In the genomic region with DNA sequence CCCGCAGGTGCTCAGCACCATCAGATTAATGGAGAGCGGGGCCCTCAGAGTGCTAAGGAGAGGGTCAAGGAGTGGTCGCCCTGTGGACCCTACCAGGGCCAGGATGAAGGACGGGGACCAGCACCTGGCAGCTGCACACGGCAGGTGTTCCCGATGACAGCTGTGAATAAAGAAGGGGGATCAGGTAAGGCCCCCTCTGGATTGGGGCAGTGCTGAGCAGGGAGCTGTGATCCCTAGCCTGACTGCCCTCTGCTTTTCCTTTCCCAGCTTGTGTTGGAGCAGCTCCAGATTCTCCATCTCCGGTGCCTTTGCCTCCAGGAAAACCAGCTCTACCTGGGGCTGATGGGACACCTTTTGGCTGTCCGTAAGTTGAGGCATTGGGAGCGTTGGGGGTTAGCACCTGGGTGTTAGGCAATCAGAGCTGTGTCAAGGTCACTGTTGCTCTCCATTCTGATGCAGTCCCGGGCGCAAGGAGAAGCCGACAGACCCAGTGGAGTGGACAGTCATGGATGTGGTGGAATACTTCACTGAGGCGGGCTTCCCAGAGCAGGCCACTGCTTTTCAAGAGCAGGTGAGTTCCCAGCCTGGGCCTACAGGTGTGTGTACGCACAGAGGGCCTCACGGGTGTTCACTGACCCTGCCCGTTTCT, we compare ENCODE assay signal across 8 mouse cellular contexts. TPM values are rescaled to one million over a fixed set of nuclear protein-coding genes. Genes with fewer than 3 reads are reported as not detected.
DNase-seq lines count a peak whose midpoint lies in the region; ATAC-seq lines count a peak whose summit lies in the region.

No protein-coding gene starts in this region.

- H3K36me3 ChIP-seq in neural tube, embryonic 11.5 days (ENCODE audit: control insufficient read depth, insufficient read depth, low read length) = peaks cover 2% of the 10 kb centered on the region
- peaks cover 24% of the 10 kb centered on the region for H3K36me3 ChIP-seq in kidney, embryonic 16.5 days (ENCODE audit: insufficient read depth, low read length)
- H3K36me3 ChIP-seq in neural tube, embryonic 15.5 days = peaks cover 16% of the 10 kb centered on the region

- no peak overlapping the region for H3K27ac ChIP-seq in neural tube, embryonic 11.5 days (ENCODE audit: low read depth, low read length)
- 0 out of 2 replicates have a peak overlapping the region, but pooled peaks have one; percentile 7 for H3K27ac ChIP-seq in kidney, embryonic 16.5 days (ENCODE audit: low read length)
- peak overlapping the region; percentile 81; the same call in 1 of the 2 replicates for H3K27ac ChIP-seq in neural tube, embryonic 15.5 days (replicated peaks)

- peak overlapping the region; percentile 83 for H3K4me3 ChIP-seq in neural tube, embryonic 11.5 days (ENCODE audit: low read depth, low read length)
- peak overlapping the region; percentile 78 for H3K4me3 ChIP-seq in kidney, embryonic 16.5 days (ENCODE audit: low read length)
- H3K4me3 ChIP-seq in neural tube, embryonic 15.5 days (replicated peaks) = peak overlapping the region; percentile 82

- peak overlapping the region; percentile 80 for H3K4me2 ChIP-seq in neural tube, embryonic 11.5 days (ENCODE audit: low read depth)
- H3K4me2 ChIP-seq in kidney, embryonic 16.5 days (replicated peaks; ENCODE audit: low read depth, low read length) = peak overlapping the region; percentile 83
- peak overlapping the region; percentile 91 for H3K4me2 ChIP-seq in neural tube, embryonic 15.5 days

- H3K4me1 ChIP-seq in neural tube, embryonic 11.5 days (ENCODE audit: control insufficient read depth, insufficient read depth, low read length) = peaks cover 17% of the 10 kb centered on the region
- peaks cover 33% of the 10 kb centered on the region for H3K4me1 ChIP-seq in kidney, embryonic 16.5 days (ENCODE audit: insufficient read depth, low read length)
- peaks cover 37% of the 10 kb centered on the region for H3K4me1 ChIP-seq in neural tube, embryonic 15.5 days

- H3K9ac ChIP-seq in neural tube, embryonic 11.5 days (ENCODE audit: low read length) = no peak overlapping the region
- peak overlapping the region; percentile 88 for H3K9ac ChIP-seq in kidney, embryonic 16.5 days (replicated peaks; ENCODE audit: low read length)
- peak overlapping the region; percentile 76 for H3K9ac ChIP-seq in neural tube, embryonic 15.5 days (replicated peaks)

- WGBS in neural tube, embryonic 11.5 days = 68% methylated on average over 16 of the region's 16 CpGs
- 55% methylated on average over 16 of the region's 16 CpGs for WGBS in kidney, embryonic 16.5 days
- WGBS in neural tube, embryonic 15.5 days = 70% methylated on average over 16 of the region's 16 CpGs

- H3K9me3 ChIP-seq in neural tube, embryonic 11.5 days (ENCODE audit: control insufficient read depth, low read length) = no peaks in the 10 kb centered on the region
- no peaks in the 10 kb centered on the region for H3K9me3 ChIP-seq in kidney, embryonic 16.5 days (ENCODE audit: low read length)
- no peaks in the 10 kb centered on the region for H3K9me3 ChIP-seq in neural tube, embryonic 15.5 days (replicated peaks)

- no peak for ATAC-seq in neural tube, embryonic 11.5 days (ENCODE audit: insufficient read depth, low FRiP score, low TSS enrichment)
- ATAC-seq in kidney, embryonic 16.5 days (ENCODE audit: low FRiP score, low TSS enrichment) = no peak
- no peak for ATAC-seq in neural tube, embryonic 15.5 days (ENCODE audit: low FRiP score)

- DNase-seq in cerebellum, adult 11-12 months = peak; percentile 46
- DNase-seq in cerebellum, postnatal 14 days = no peak
- DNase-seq in neural tube, embryonic 11.5 days (ENCODE audit: low spot score) = no peak
- DNase-seq in neural tube, embryonic 10.5 days (ENCODE audit: extremely low spot score, low spot score) = no peak
- no peak for DNase-seq in layer of hippocampus, postnatal 25 days (ENCODE audit: extremely low spot score in 1 of 2, low spot score in 1 of 2)
- no peak for DNase-seq in spleen, adult 18-20 months

- peaks cover 20% of the 10 kb centered on the region for H3K27me3 ChIP-seq in neural tube, embryonic 11.5 days (ENCODE audit: control insufficient read depth, insufficient read depth, low read length)
- no peaks in the 10 kb centered on the region for H3K27me3 ChIP-seq in kidney, embryonic 16.5 days (ENCODE audit: insufficient read depth, low read length)
- H3K27me3 ChIP-seq in neural tube, embryonic 15.5 days (replicated peaks) = peaks cover 16% of the 10 kb centered on the region

RNA-seq across cellular contexts. Expression of a gene that starts 1.7 kb away (rescaled TPM):
- 14.4 and 16.5 TPM in 2 replicates for polyA plus RNA-seq in neural tube, embryonic 11.5 days (2014; fragmentation: Nextera tagmentation; extraction: Ambion mirVana)
- polyA plus RNA-seq in kidney, embryonic 16.5 days (2015; fragmentation: Nextera tagmentation; extraction: Ambion mirVana) = 9.4 and 11.6 TPM in 2 replicates
- 7.9 and 8.4 TPM in 2 replicates for polyA plus RNA-seq in neural tube, embryonic 15.5 days (2015; fragmentation: Nextera tagmentation; extraction: Ambion mirVana)
- total RNA-seq in layer of hippocampus, postnatal 25 days (2021) = 10 to 100 TPM; 44.2 to 45.4 TPM

RNA-seq across cellular contexts. Expression of a gene that starts 2.1 kb away (rescaled TPM):
- polyA plus RNA-seq in neural tube, embryonic 11.5 days (2014; fragmentation: Nextera tagmentation; extraction: Ambion mirVana) = 0.70 and 0.77 TPM in 2 replicates
- 0.51 and 1.1 TPM in 2 replicates for polyA plus RNA-seq in kidney, embryonic 16.5 days (2015; fragmentation: Nextera tagmentation; extraction: Ambion mirVana)
- 0.82 and 1.2 TPM in 2 replicates for polyA plus RNA-seq in neural tube, embryonic 15.5 days (2015; fragmentation: Nextera tagmentation; extraction: Ambion mirVana)
- under 1 TPM; 0.20 to 0.33 TPM for total RNA-seq in layer of hippocampus, postnatal 25 days (2021)

RNA-seq across cellular contexts. Expression of a gene that starts 12.8 kb away (rescaled TPM):
- polyA plus RNA-seq in neural tube, embryonic 11.5 days (2014; fragmentation: Nextera tagmentation; extraction: Ambion mirVana) = not detected in 2 replicates
- polyA plus RNA-seq in kidney, embryonic 16.5 days (2015; fragmentation: Nextera tagmentation; extraction: Ambion mirVana) = 7.5 and 9.0 TPM in 2 replicates
- 0.69 and 1.6 TPM in 2 replicates for polyA plus RNA-seq in neural tube, embryonic 15.5 days (2015; fragmentation: Nextera tagmentation; extraction: Ambion mirVana)
- 1 to 10 TPM; 1.9 to 2.3 TPM for total RNA-seq in layer of hippocampus, postnatal 25 days (2021)

RNA-seq across cellular contexts. Expression of a gene that starts 22.1 kb away (rescaled TPM):
- polyA plus RNA-seq in neural tube, embryonic 11.5 days (2014; fragmentation: Nextera tagmentation; extraction: Ambion mirVana) = 4.4 TPM in 2 replicates
- polyA plus RNA-seq in kidney, embryonic 16.5 days (2015; fragmentation: Nextera tagmentation; extraction: Ambion mirVana) = 15.5 and 16.7 TPM in 2 replicates
- 14.1 and 17.0 TPM in 2 replicates for polyA plus RNA-seq in neural tube, embryonic 15.5 days (2015; fragmentation: Nextera tagmentation; extraction: Ambion mirVana)
- total RNA-seq in layer of hippocampus, postnatal 25 days (2021) = 1 to 10 TPM; 2.7 to 2.9 TPM

RNA-seq across cellular contexts. Expression of a gene that starts 26.4 kb away (rescaled TPM):
- 154 and 171 TPM in 2 replicates for polyA plus RNA-seq in neural tube, embryonic 11.5 days (2014; fragmentation: Nextera tagmentation; extraction: Ambion mirVana)
- 105 and 143 TPM in 2 replicates for polyA plus RNA-seq in kidney, embryonic 16.5 days (2015; fragmentation: Nextera tagmentation; extraction: Ambion mirVana)
- 234 and 256 TPM in 2 replicates for polyA plus RNA-seq in neural tube, embryonic 15.5 days (2015; fragmentation: Nextera tagmentation; extraction: Ambion mirVana)
- 100 to 1,000 TPM; 257 to 273 TPM for total RNA-seq in layer of hippocampus, postnatal 25 days (2021)
